Mouse (Mus musculus) heart, embryonic 13.5 days (tissue): ENCODE measurements around the gene Exoc2. TPM values are rescaled to one million over a fixed set of nuclear protein-coding genes. Genes with fewer than 3 reads are reported as not detected.

Source experiments
- ATAC-seq: fragments of 200-750 bp; cut with Nextera tagmentation; 2 replicates; pipeline ENCODE4 v1.8.0; 2017; ENCODE audit warnings: moderate TSS enrichment; ENCODE audit not compliant: insufficient number of reproducible peaks, low FRiP score, low TSS enrichment; ENCODE audit errors: extremely low read depth
- H3K27ac ChIP-seq: fragments of 300-500 bp; sonication (generic); replicated peaks from 2 replicates; pipeline ENCODE4 v1.5.1; 2015; ENCODE audit warnings: moderate library complexity, mild to moderate bottlenecking, inconsistent platforms
- H3K27me3 ChIP-seq: fragments of 300-500 bp; sonication (generic); replicated peaks from 2 replicates; pipeline ENCODE4 v1.6.1; 2015; ENCODE audit warnings: mild to moderate bottlenecking, inconsistent platforms
- H3K36me3 ChIP-seq: fragments of 300-500 bp; sonication (generic); 2 replicates; pipeline ENCODE4 v1.6.1; 2015; ENCODE audit warnings: mild to moderate bottlenecking, inconsistent platforms
- H3K4me1 ChIP-seq: fragments of 300-500 bp; sonication (generic); 2 replicates; pipeline ENCODE4 v1.6.1; 2015; ENCODE audit warnings: inconsistent platforms
- H3K4me2 ChIP-seq: fragments of 300-500 bp; sonication (generic); 2 replicates; pipeline ENCODE4 v1.6.1; 2015; ENCODE audit warnings: inconsistent platforms, mild to moderate bottlenecking, moderate library complexity
- H3K4me3 ChIP-seq: fragments of 300-500 bp; sonication (generic); 2 replicates; pipeline ENCODE4 v1.5.1; 2015; ENCODE audit warnings: moderate library complexity, mild to moderate bottlenecking, inconsistent platforms
- H3K9ac ChIP-seq: fragments of 300-500 bp; sonication (generic); 2 replicates; pipeline ENCODE4 v1.6.1; 2015; ENCODE audit warnings: inconsistent platforms, mild to moderate bottlenecking, moderate library complexity
- H3K9me3 ChIP-seq: fragments of 300-500 bp; sonication (generic); 2 replicates; pipeline ENCODE4 v1.6.1; 2016; ENCODE audit warnings: inconsistent platforms
- WGBS: fragments of 180-500 bp; shearing (Covaris S2); methylation state at CpG from one replicate; pipeline ENCODE4 v1.1.7; 2015; ENCODE audit warnings: mixed read lengths; 5-methylcytosine and 5-hydroxymethylcytosine counted together
- polyA plus RNA-seq: library from polyadenylated mRNA; unstranded; fragments of >200 nt; fragmentation: Nextera tagmentation; extraction: Ambion mirVana; gene quantifications from 2 replicates; pipeline ENCODE4 v1.2.1, GENCODE M21; 2015

Gene Exoc2
- polyA plus RNA-seq, 1 experiment from 2014 or later: 20.1 TPM

GRCm38 (mm10) chr13:30891223-30891622 is 82.7 kb downstream of the Exoc2 start:
- H3K27ac ChIP-seq: no peak overlapping the region
- H3K9me3 ChIP-seq: no peaks in the 10 kb centered on the region
- H3K4me2 ChIP-seq: no peak overlapping the region
- H3K27me3 ChIP-seq: no peaks in the 10 kb centered on the region
- no peak for ATAC-seq
- no peak overlapping the region for H3K9ac ChIP-seq
- H3K36me3 ChIP-seq: peaks cover 17% of the 10 kb centered on the region
- H3K4me3 ChIP-seq: no peak overlapping the region
- no peaks in the 10 kb centered on the region for H3K4me1 ChIP-seq
- WGBS: 62% methylated on average over 5 of the region's 5 CpGs

- H3K27ac ChIP-seq: no peak overlapping the region
- no peak for ATAC-seq
- peaks cover 34% of the 10 kb centered on the region for H3K36me3 ChIP-seq
- no peak overlapping the region for H3K4me2 ChIP-seq
- WGBS: 18% methylated on average over 3 of the region's 3 CpGs
- no peaks in the 10 kb centered on the region for H3K9me3 ChIP-seq
- no peak overlapping the region for H3K4me3 ChIP-seq
- no peaks in the 10 kb centered on the region for H3K4me1 ChIP-seq
- H3K9ac ChIP-seq: no peak overlapping the region
- no peaks in the 10 kb centered on the region for H3K27me3 ChIP-seq
These were observed 85.4 kb downstream of the Exoc2 start for GRCm38 (mm10) chr13:30888480-30888879.

DNA sequence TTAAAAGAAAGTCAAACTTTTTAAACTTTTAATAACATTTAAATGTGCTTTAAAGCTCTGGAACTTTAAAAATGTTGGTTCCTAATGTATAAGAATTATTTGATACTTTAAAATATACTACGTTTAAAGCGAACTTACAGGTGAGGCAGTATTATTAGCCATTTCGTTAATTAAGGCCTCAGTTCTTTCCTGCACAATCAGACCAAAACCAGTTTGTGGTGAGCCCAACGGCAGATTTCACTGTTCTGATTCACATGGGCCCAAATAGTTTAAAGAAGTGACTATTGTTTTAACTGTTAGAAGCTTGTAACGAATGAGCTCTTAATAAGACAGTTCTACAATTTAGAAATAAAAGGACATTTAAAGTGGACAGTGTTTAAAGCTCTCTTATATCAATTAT is 93.6 kb downstream of the Exoc2 start:
- H3K36me3 ChIP-seq: peaks cover 45% of the 10 kb centered on the region
- no peak for ATAC-seq
- H3K27ac ChIP-seq: no peak overlapping the region
- H3K4me3 ChIP-seq: no peak overlapping the region
- no peaks in the 10 kb centered on the region for H3K4me1 ChIP-seq
- no peak overlapping the region for H3K9ac ChIP-seq
- H3K27me3 ChIP-seq: no peaks in the 10 kb centered on the region
- H3K9me3 ChIP-seq: no peaks in the 10 kb centered on the region
- WGBS: 89% methylated on average over 5 of the region's 5 CpGs
- H3K4me2 ChIP-seq: no peak overlapping the region

- Histone ChIP-seq H3K27me3 (no peaks in the 10 kb centered on the region), H3K36me3 (peaks cover 41% of the 10 kb centered on the region), H3K27ac (no peak overlapping the region), H3K9me3 (no peaks in the 10 kb centered on the region), H3K4me1 (no peaks in the 10 kb centered on the region), H3K4me3 (no peak overlapping the region), H3K9ac (no peak overlapping the region), H3K4me2 (no peak overlapping the region)
- ATAC-seq: no peak
- WGBS: 80% methylated on average over 1 of the region's 1 CpGs
These were observed 94.0 kb downstream of the Exoc2 start for GRCm38 (mm10) chr13:30879871-30880270.

DNA sequence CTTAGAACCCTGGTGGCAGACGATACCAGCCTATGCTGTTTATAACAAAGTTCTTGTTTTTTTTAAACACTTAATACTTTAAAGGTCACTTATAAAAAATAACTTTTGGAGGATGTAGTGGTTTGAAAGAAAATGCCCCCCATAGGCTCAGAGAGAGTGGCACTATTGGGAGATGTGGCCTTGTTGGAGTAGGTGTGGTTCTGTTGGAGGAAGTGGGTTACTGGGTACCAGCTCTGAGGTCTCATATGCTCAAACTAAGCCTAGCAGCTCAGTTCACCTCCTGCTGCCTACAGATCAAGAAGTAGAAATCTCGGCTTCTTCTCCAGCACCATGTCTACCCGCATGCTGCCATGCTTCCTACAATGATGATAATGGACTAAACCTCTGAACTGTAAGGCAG is 98.1 kb downstream of the Exoc2 start:
- 89% methylated on average over 3 of the region's 3 CpGs for WGBS
- H3K4me1 ChIP-seq: peaks cover 12% of the 10 kb centered on the region
- no peak overlapping the region for H3K27ac ChIP-seq
- peaks cover 40% of the 10 kb centered on the region for H3K36me3 ChIP-seq
- no peaks in the 10 kb centered on the region for H3K27me3 ChIP-seq
- H3K9ac ChIP-seq: no peak overlapping the region
- H3K4me2 ChIP-seq: no peak overlapping the region
- H3K9me3 ChIP-seq: no peaks in the 10 kb centered on the region
- H3K4me3 ChIP-seq: no peak overlapping the region
- no peak for ATAC-seq

- no peaks in the 10 kb centered on the region for H3K9me3 ChIP-seq
- no peak overlapping the region for H3K4me2 ChIP-seq
- H3K4me3 ChIP-seq: no peak overlapping the region
- 27% methylated on average over 1 of the region's 1 CpGs for WGBS
- H3K36me3 ChIP-seq: peaks cover 50% of the 10 kb centered on the region
- H3K9ac ChIP-seq: no peak overlapping the region
- ATAC-seq: no peak
- H3K27ac ChIP-seq: peak overlapping the region; percentile 48; the same call in 1 of the 2 replicates
- H3K4me1 ChIP-seq: peaks cover 12% of the 10 kb centered on the region
- H3K27me3 ChIP-seq: no peaks in the 10 kb centered on the region
These were observed 100.4 kb downstream of the Exoc2 start for GRCm38 (mm10) chr13:30873472-30873871.

DNA sequence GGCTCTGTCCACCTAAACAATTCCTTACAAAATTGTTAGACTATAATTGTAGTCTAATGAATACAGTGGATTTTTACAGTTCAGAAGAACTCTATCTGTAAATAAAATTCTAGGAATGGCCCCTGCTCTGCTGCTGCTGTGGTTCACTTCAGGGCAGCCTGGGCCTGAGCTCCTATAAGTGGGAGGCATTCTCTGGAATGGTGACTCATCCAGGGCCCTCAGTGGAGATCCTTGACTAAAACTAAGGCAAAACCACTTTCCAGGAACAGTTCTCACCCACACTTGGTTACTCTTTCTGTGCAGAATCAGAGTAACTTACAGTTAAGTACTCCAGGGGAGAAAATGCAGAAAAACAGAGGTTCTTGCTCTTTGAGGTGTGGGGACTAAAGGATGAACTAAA is 108.4 kb downstream of the Exoc2 start:
- Histone ChIP-seq H3K36me3 (peaks cover 47% of the 10 kb centered on the region), H3K9me3 (no peaks in the 10 kb centered on the region), H3K27ac (no peak overlapping the region), H3K4me2 (no peak overlapping the region), H3K4me1 (no peaks in the 10 kb centered on the region), H3K4me3 (no peak overlapping the region), H3K27me3 (no peaks in the 10 kb centered on the region), H3K9ac (no peak overlapping the region)
- ATAC-seq: no peak

GRCm38 (mm10) chr13:30864042-30864441 is 109.9 kb downstream of the Exoc2 start:
- Histone ChIP-seq H3K9ac (no peak overlapping the region), H3K9me3 (no peaks in the 10 kb centered on the region), H3K4me2 (no peak overlapping the region), H3K4me3 (no peak overlapping the region), H3K4me1 (peaks cover 1% of the 10 kb centered on the region; the same call in 1 of the 2 replicates), H3K36me3 (peaks cover 44% of the 10 kb centered on the region), H3K27me3 (no peaks in the 10 kb centered on the region), H3K27ac (no peak overlapping the region)
- 79% methylated on average over 3 of the region's 3 CpGs for WGBS
- ATAC-seq: no peak

GRCm38 (mm10) chr13:30858421-30858820 is 115.5 kb downstream of the Exoc2 start:
- no peaks in the 10 kb centered on the region for H3K9me3 ChIP-seq
- no peak overlapping the region for H3K27ac ChIP-seq
- peaks cover 26% of the 10 kb centered on the region for H3K36me3 ChIP-seq
- ATAC-seq: no peak
- no peak overlapping the region for H3K4me2 ChIP-seq
- H3K4me1 ChIP-seq: peaks cover 8% of the 10 kb centered on the region
- 69% methylated on average over 3 of the region's 3 CpGs for WGBS
- H3K4me3 ChIP-seq: no peak overlapping the region
- no peaks in the 10 kb centered on the region for H3K27me3 ChIP-seq
- no peak overlapping the region for H3K9ac ChIP-seq

GRCm38 (mm10) chr13:30850736-30851135 is 123.2 kb downstream of the Exoc2 start:
- WGBS: 52% methylated on average over 2 of the region's 2 CpGs
- no peaks in the 10 kb centered on the region for H3K9me3 ChIP-seq
- no peaks in the 10 kb centered on the region for H3K27me3 ChIP-seq
- H3K36me3 ChIP-seq: peaks cover 12% of the 10 kb centered on the region
- H3K4me3 ChIP-seq: no peak overlapping the region
- no peak overlapping the region for H3K27ac ChIP-seq
- H3K4me1 ChIP-seq: no peaks in the 10 kb centered on the region
- H3K4me2 ChIP-seq: no peak overlapping the region
- no peak overlapping the region for H3K9ac ChIP-seq
- no peak for ATAC-seq

GRCm38 (mm10) chr13:30848001-30848400 is 125.9 kb downstream of the Exoc2 start:
- H3K9me3 ChIP-seq: no peaks in the 10 kb centered on the region
- H3K36me3 ChIP-seq: peaks cover 3% of the 10 kb centered on the region; the same call in 1 of the 2 replicates
- H3K27me3 ChIP-seq: no peaks in the 10 kb centered on the region
- no peak overlapping the region for H3K4me3 ChIP-seq
- 81% methylated on average over 1 of the region's 1 CpGs for WGBS
- no peak overlapping the region for H3K9ac ChIP-seq
- ATAC-seq: no peak
- no peaks in the 10 kb centered on the region for H3K4me1 ChIP-seq
- H3K4me2 ChIP-seq: no peak overlapping the region
- no peak overlapping the region for H3K27ac ChIP-seq

DNA sequence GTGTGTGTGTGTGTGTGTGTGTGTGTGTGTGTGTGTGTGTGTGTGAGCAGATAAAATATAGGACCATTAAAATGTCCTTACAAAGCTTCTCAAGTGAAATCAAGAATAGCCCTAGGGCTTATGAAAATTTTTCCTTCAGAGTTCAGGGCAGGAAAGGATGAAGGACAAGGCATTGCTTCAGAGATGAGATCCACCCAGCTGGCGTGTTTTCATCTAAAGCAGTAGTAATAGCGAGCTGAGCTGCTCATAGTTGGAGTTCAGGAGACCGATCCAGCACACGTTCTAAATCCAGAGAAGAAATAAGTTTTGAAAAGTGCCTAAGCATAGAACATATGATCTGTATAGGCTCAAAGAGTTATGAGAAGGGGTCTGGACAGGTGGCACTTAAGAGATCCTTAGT is 127.4 kb downstream of the Exoc2 start:
- WGBS: 85% methylated on average over 4 of the region's 4 CpGs
- Histone ChIP-seq H3K9ac (no peak overlapping the region), H3K36me3 (peaks cover 7% of the 10 kb centered on the region; the same call in 1 of the 2 replicates), H3K27ac (no peak overlapping the region), H3K27me3 (no peaks in the 10 kb centered on the region), H3K4me3 (no peak overlapping the region), H3K4me1 (0 out of 2 replicates have a peak, but pooled peaks cover under 1% of the 10 kb centered on the region), H3K4me2 (no peak overlapping the region), H3K9me3 (no peaks in the 10 kb centered on the region)
- ATAC-seq: no peak
